Mouse (Mus musculus) forebrain, embryonic 14.5 days (tissue): ENCODE measurements around the gene Camk2g. TPM values are rescaled to one million over a fixed set of nuclear protein-coding genes. Genes with fewer than 3 reads are reported as not detected.

ENCODE experiments used
- ATAC-seq: fragments of 200-750 bp; cut with Nextera tagmentation; 2 replicates; pipeline ENCODE4 v1.8.0; 2017; ENCODE audit warnings: mild to moderate bottlenecking, moderate library complexity
- DNase-seq: peaks from one replicate; pipeline ENCODE4 v3.0.0-alpha.2; 2015; ENCODE audit warnings: low spot score
- H3K27ac ChIP-seq: fragments of 300-500 bp; sonication (generic); 2 replicates; pipeline ENCODE4 v1.5.1; 2014; ENCODE audit warnings: low read depth, mild to moderate bottlenecking, control low read depth, low read length, moderate library complexity
- H3K27me3 ChIP-seq: fragments of 300-500 bp; sonication (generic); replicated peaks from 2 replicates; pipeline ENCODE4 v1.6.1; 2014; ENCODE audit warnings: low read length, control low read depth, mixed read lengths; ENCODE audit not compliant: control insufficient read depth, insufficient read depth
- H3K36me3 ChIP-seq: fragments of 300-500 bp; sonication (generic); 2 replicates; pipeline ENCODE4 v1.6.1; 2014; ENCODE audit warnings: low read length, control low read depth; ENCODE audit not compliant: control insufficient read depth, insufficient read depth
- H3K4me1 ChIP-seq: fragments of 300-500 bp; sonication (generic); 2 replicates; pipeline ENCODE4 v1.6.1; 2014; ENCODE audit warnings: antibody characterized with exemption, low read length, control low read depth; ENCODE audit not compliant: control insufficient read depth, insufficient read depth
- H3K4me2 ChIP-seq: fragments of 300-500 bp; sonication (generic); 2 replicates; pipeline ENCODE4 v1.6.1; 2014; ENCODE audit warnings: mild to moderate bottlenecking, control low read depth, low read length
- H3K4me3 ChIP-seq: fragments of 300-500 bp; sonication (generic); 2 replicates; pipeline ENCODE4 v1.5.1; 2014; ENCODE audit warnings: low read depth, low read length, control low read depth
- H3K9ac ChIP-seq: fragments of 300-500 bp; sonication (generic); 2 replicates; pipeline ENCODE4 v1.6.1; 2014; ENCODE audit warnings: mild to moderate bottlenecking, low read length, control low read depth, moderate library complexity
- H3K9me3 ChIP-seq: fragments of 300-500 bp; sonication (generic); replicated peaks from 2 replicates; pipeline ENCODE4 v1.6.1; 2016; ENCODE audit warnings: low read length, control low read depth, mixed read lengths; ENCODE audit not compliant: control insufficient read depth
- WGBS: fragments of 180-500 bp; shearing (Covaris S2); extraction: QIAGEN DNeasy Blood & Tissue Kit; methylation state at CpG from one replicate; pipeline ENCODE4 v1.1.7; 2014; 5-methylcytosine and 5-hydroxymethylcytosine counted together
- polyA plus RNA-seq: library from polyadenylated mRNA; unstranded; fragments of >200 nt; fragmentation: Nextera tagmentation; extraction: Ambion mirVana; gene quantifications from 2 replicates; pipeline ENCODE4 v1.2.1, GENCODE M21; 2014

Camk2g gene
- polyA plus RNA-seq, 1 experiment from 2014 or later = 82.6 TPM

DNA sequence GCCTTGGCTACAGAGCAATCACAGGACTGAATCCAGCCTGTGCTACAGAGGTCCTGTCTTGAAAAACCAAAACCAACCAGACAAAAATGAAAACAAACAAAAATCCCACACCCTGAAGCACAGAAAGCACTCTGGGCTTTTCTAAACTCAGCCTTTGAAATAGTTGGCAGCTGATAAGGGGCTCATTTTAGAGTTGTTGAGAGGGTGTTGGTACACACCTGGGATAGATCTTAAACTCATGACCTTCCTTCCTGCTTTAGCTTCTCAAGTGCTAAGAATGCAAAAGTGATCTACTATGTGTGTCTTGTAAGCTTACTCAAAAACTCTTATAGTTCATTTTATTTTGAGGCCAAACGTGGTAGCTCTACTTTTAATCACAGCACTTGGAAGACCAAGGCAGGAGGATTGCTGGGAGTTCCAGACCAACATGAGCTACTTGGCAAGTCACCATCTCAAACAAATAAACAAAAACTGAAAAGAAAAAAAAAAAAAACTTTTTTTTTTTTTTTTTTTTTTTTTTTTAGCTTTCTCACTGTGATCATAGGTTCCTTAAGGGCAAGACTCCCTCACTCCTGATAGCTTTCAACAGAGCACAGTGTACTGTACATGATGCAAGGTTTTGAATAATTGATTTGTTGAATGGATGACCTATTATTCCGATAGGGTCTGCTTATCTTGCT lies 9.2 kb upstream of the Camk2g start:
- Histone ChIP-seq H3K36me3 (no peaks in the 10 kb centered on the region), H3K27ac (no peak overlapping the region), H3K4me3 (no peak overlapping the region), H3K27me3 (no peaks in the 10 kb centered on the region), H3K9me3 (no peaks in the 10 kb centered on the region), H3K9ac (no peak overlapping the region), H3K4me1 (peaks cover 13% of the 10 kb centered on the region), H3K4me2 (no peak overlapping the region)
- ATAC-seq (peak; percentile 33; the same call in 1 of the 2 replicates), DNase-seq (no peak)
- WGBS = 35% methylated on average over 2 of the region's 2 CpGs

DNA sequence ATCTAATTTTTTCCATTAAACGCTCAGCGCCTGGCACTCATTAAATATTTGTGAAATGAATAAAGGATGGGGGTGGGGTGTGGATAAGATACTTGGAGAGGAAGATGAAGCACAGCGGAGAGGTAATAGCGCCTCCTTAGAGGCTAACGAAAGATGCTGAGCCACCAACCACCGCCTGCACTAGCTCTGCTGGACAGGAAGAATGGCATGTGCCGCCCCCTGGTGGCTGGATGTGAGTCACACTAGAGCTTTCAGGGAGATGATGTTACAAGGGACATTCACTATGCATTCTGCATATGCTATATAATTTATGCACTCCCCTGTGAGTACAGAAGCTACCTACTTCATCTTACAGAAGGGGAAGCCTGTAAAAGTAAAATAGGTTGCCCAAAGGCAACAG lies 4.9 kb upstream of the Camk2g start:
- no peak overlapping the region for H3K9ac ChIP-seq
- WGBS = 9% methylated on average over 7 of the region's 7 CpGs

GRCm38 (mm10) chr14:20798300-20798699 lies 4.4 kb upstream of the Camk2g start:
- 85% methylated on average over 6 of the region's 6 CpGs for WGBS
- no peak overlapping the region for H3K9ac ChIP-seq
- H3K9me3 ChIP-seq = no peaks in the 10 kb centered on the region
- no peak overlapping the region for H3K4me3 ChIP-seq
- H3K4me1 ChIP-seq = peaks cover 3% of the 10 kb centered on the region
- no peak overlapping the region for H3K4me2 ChIP-seq
- no peaks in the 10 kb centered on the region for H3K27me3 ChIP-seq
- no peak for ATAC-seq
- H3K36me3 ChIP-seq = no peaks in the 10 kb centered on the region
- DNase-seq = no peak
- no peak overlapping the region for H3K27ac ChIP-seq

More for the DNA sequence above, 4.9 kb upstream of the Camk2g start:
- Histone ChIP-seq H3K4me2 (no peak overlapping the region), H3K27ac (no peak overlapping the region), H3K36me3 (no peaks in the 10 kb centered on the region), H3K27me3 (no peaks in the 10 kb centered on the region), H3K4me1 (peaks cover 3% of the 10 kb centered on the region), H3K9me3 (no peaks in the 10 kb centered on the region), H3K4me3 (no peak overlapping the region)
- DNase-seq (peak; percentile 82), ATAC-seq (peak; percentile 24; the same call in 1 of the 2 replicates)

DNA sequence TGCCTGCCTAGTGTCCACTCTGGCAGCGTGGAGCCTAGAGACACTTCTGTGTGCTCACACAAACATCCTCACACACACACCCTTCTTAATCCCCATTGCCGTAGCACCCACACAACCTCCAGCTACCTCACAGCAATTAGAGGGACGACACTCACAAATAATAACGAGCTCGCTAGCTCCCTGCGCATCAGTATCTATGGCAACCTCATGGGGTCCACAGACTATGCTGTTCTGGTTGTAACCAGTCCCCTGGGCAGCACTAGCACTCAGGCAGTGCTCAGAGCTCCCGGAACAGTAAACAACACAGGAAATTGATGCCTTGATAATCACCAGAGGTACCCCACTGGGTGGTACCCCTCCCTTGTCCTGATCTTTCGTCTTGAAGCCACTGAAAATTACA lies 2.8 kb upstream of the Camk2g start:
- Histone ChIP-seq H3K9ac (0 out of 2 replicates have a peak overlapping the region, but pooled peaks have one; percentile 32), H3K9me3 (no peaks in the 10 kb centered on the region), H3K4me1 (peaks cover 7% of the 10 kb centered on the region), H3K27me3 (no peaks in the 10 kb centered on the region), H3K27ac (no peak overlapping the region), H3K4me3 (no peak overlapping the region), H3K4me2 (no peak overlapping the region), H3K36me3 (no peaks in the 10 kb centered on the region)
- WGBS = 14% methylated on average over 8 of the region's 8 CpGs
- no peak for ATAC-seq
- DNase-seq = peak; percentile 61

GRCm38 (mm10) chr14:20796170-20796569 lies 2.3 kb upstream of the Camk2g start:
- Histone ChIP-seq H3K9ac (no peak overlapping the region), H3K27me3 (no peaks in the 10 kb centered on the region), H3K27ac (no peak overlapping the region), H3K4me2 (no peak overlapping the region), H3K4me3 (no peak overlapping the region), H3K4me1 (peaks cover 7% of the 10 kb centered on the region), H3K9me3 (no peaks in the 10 kb centered on the region), H3K36me3 (peaks cover 4% of the 10 kb centered on the region; the same call in 1 of the 2 replicates)
- ATAC-seq (no peak), DNase-seq (no peak)
- 71% methylated on average over 8 of the region's 8 CpGs for WGBS

DNA sequence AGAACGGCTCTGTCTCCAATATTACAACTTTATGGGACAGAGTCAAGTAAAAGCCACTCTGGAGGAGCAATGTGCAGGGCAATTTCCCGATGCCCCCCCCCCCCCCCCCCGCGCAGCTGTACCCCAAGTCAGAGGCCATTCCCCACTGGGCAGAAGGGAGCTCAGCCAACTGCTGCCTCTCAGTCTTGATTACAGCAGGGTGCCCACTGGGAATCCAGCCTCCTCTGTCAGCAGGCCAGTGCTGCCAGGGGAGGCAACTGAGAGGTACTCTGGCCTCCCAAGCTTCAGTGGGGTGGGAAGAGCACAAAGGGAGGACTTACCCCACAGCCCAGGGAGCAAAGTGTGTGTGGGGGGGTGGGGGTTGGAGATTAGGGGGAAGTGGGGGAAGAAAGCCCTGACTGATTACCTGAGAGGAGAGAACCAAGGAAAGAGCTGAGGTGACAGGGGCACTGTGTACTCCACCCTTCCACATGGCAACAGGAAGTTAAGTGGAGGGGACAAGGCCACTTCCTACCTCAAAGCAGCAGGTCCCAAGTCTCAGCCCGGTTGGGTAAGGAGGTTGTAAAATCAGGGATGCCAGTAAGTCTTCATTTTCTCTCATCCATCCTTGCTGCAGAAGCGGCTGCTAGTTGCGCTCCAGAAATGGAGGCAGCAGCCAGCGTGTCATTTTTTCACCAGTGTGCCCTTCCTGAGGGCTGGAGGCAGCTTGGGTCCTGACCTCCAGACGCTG lies 1.7 kb upstream of the Camk2g start:
- Histone ChIP-seq H3K27me3 (no peaks in the 10 kb centered on the region), H3K4me1 (peaks cover 7% of the 10 kb centered on the region), H3K9me3 (no peaks in the 10 kb centered on the region), H3K4me3 (no peak overlapping the region), H3K36me3 (peaks cover 7% of the 10 kb centered on the region; the same call in 1 of the 2 replicates), H3K27ac (no peak overlapping the region), H3K9ac (no peak overlapping the region), H3K4me2 (no peak overlapping the region)
- no peak for ATAC-seq
- WGBS = 60% methylated on average over 7 of the region's 9 CpGs
- DNase-seq = no peak

DNA sequence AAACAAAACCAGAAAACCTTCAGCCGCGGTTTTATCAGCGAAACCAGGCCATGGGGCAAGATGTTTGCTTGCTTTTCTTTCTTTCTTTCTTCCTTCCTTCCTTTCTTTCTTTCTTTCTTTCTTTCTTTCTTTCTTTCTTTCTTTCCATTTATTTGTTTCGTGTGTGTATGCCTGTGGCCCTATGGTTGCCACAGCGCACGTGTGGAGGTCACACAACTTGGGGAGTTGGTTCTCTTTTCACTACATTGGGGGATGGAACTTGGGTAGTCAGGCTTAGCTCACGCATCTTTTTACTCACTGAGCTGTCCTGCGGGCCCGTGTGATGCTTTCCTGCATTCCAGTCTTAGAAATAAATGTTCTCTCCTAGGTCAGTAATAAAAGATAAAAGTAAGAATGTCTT lies 701 bp upstream of the Camk2g start:
- no peak for DNase-seq
- H3K9ac ChIP-seq = peak overlapping the region; percentile 80
- H3K9me3 ChIP-seq = no peaks in the 10 kb centered on the region
- peak overlapping the region; percentile 84 for H3K4me2 ChIP-seq
- no peak for ATAC-seq
- peaks cover 7% of the 10 kb centered on the region for H3K4me1 ChIP-seq
- H3K36me3 ChIP-seq = peaks cover 17% of the 10 kb centered on the region
- peak overlapping the region; percentile 80 for H3K4me3 ChIP-seq
- no peak overlapping the region for H3K27ac ChIP-seq
- H3K27me3 ChIP-seq = no peaks in the 10 kb centered on the region
- 10% methylated on average over 9 of the region's 9 CpGs for WGBS

GRCm38 (mm10) chr14:20792922-20793757 lies 748 bp downstream of the Camk2g start:
- Histone ChIP-seq H3K9ac (peak overlapping the region; percentile 80), H3K36me3 (peaks cover 29% of the 10 kb centered on the region), H3K4me1 (peaks cover 7% of the 10 kb centered on the region), H3K4me2 (peak overlapping the region; percentile 84), H3K27me3 (no peaks in the 10 kb centered on the region), H3K9me3 (no peaks in the 10 kb centered on the region), H3K27ac (peak overlapping the region; percentile 72), H3K4me3 (peak overlapping the region; percentile 80)
- WGBS = under 1% methylated on average over 38 of the region's 57 CpGs
- DNase-seq (peak; percentile 67), ATAC-seq (peak; percentile 68)
